Mouse (Mus musculus) gastrocnemius, postnatal 4 days (tissue): ENCODE data around the gene Cpa1. TPM values are rescaled to one million over a fixed set of nuclear protein-coding genes. Genes with fewer than 3 reads are reported as not detected.

Experiments
- DNase-seq, 2 experiments: peaks; one replicate each; pipeline ENCODE4 v3.0.0; 2021 to 2022; ENCODE audit warnings: low spot score in 2 of 2, mixed read lengths in 2 of 2
- long read RNA-seq, 2 experiments: library from polyadenylated mRNA; stranded (forward); transcript quantifications; one replicate each; pipeline ENCODE4 v2.0.0; 2021
- total RNA-seq, 2 experiments: library from RNA; stranded (reverse); gene quantifications; 2 replicates each; pipeline ENCODE4 v1.2.3; 2021

The Cpa1 gene
- under 1 TPM; 0.44 to 0.64 TPM for total RNA-seq
- long read RNA-seq, experiment 1, partial matches to known transcripts: 0 of 1 reads
- long read RNA-seq, experiment 1, other reads (novel, unspliced or antisense): 0 of 1 reads
- long read RNA-seq, experiment 2: 0 reads

GRCm38 (mm10) chr6:30638674-30639268, at the start of gene Cpa1:
Gene Cpa1 (plus strand): TSS chr6:30639218.
- no peak for DNase-seq

GRCm38 (mm10) chr6:30589819-30590218, 49.2 kb upstream of the Cpa1 start:
- no peak for DNase-seq

GRCm38 (mm10) chr6:30591851-30592404, 47.1 kb upstream of the Cpa1 start:
- no peak for DNase-seq

- no peak for DNase-seq
These were observed 46.5 kb upstream of the Cpa1 start for GRCm38 (mm10) chr6:30592417-30592974.

GRCm38 (mm10) chr6:30594364-30594763, 44.7 kb upstream of the Cpa1 start:
- no peak for DNase-seq

- DNase-seq: no peak
These were observed 42.7 kb upstream of the Cpa1 start for GRCm38 (mm10) chr6:30596230-30596898.

- no peak for DNase-seq
These were observed 39.0 kb upstream of the Cpa1 start for GRCm38 (mm10) chr6:30600033-30600432.

GRCm38 (mm10) chr6:30600995-30601394, 38.0 kb upstream of the Cpa1 start:
- DNase-seq: no peak

GRCm38 (mm10) chr6:30604342-30604867, 34.6 kb upstream of the Cpa1 start:
- no peak for DNase-seq

GRCm38 (mm10) chr6:30605111-30605510, 33.9 kb upstream of the Cpa1 start:
- DNase-seq: no peak

GRCm38 (mm10) chr6:30605672-30606071, 33.3 kb upstream of the Cpa1 start:
- DNase-seq: no peak

GRCm38 (mm10) chr6:30610710-30611109, 28.3 kb upstream of the Cpa1 start, which contains the start of gene Cpa5:
Gene Cpa5 (plus strand): TSS chr6:30611010.
- DNase-seq: no peak

GRCm38 (mm10) chr6:30611212-30611611, 27.8 kb upstream of the Cpa1 start:
- no peak for DNase-seq

GRCm38 (mm10) chr6:30614251-30614650, 24.8 kb upstream of the Cpa1 start:
- DNase-seq: no peak

GRCm38 (mm10) chr6:30615741-30616140, 23.3 kb upstream of the Cpa1 start:
- no peak for DNase-seq

- DNase-seq: no peak
These were observed 22.5 kb upstream of the Cpa1 start for GRCm38 (mm10) chr6:30616491-30616941.

GRCm38 (mm10) chr6:30617020-30617958, 21.7 kb upstream of the Cpa1 start:
- DNase-seq: no peak

GRCm38 (mm10) chr6:30617959-30618590, 20.9 kb upstream of the Cpa1 start:
- DNase-seq: no peak

GRCm38 (mm10) chr6:30618735-30619134, 20.3 kb upstream of the Cpa1 start:
- peak in 1 of 2 experiments; percentile 57 for DNase-seq

- no peak for DNase-seq
These were observed 19.4 kb upstream of the Cpa1 start for GRCm38 (mm10) chr6:30619606-30620005.
